Comparison of ENCODE assay signal across 9 mouse cellular contexts in genomic region chr6:140924319-140924981, GRCm38 (mm10).
A peak's percentile ranks its signal among the peaks of the same experiment; 100 is the strongest.
DNase-seq lines count a peak whose midpoint lies in the region; ATAC-seq and TF ChIP-seq lines count a peak whose summit lies in the region.
"Had no signal": no experiment of that assay in that cellular context is flagged by ENCODE, and none has a peak within 500 bp of the region (broad histone marks: within the 10 kb centered on the region; RNA-seq: fewer than 3 reads in every experiment).

No protein-coding gene starts in this region.

- H3K9me3 ChIP-seq in E14TG2a.4 (ENCODE audit: low read length), result no peaks in the 10 kb centered on the region

- peak; percentile 10 for DNase-seq in adipocyte (ENCODE audit: low spot score)
- peak; percentile 76 for DNase-seq in embryo, embryonic 10 days (ENCODE audit: low spot score)
- DNase-seq in heart, postnatal 25 days (ENCODE audit: low spot score), result peak; percentile 5
- DNase-seq in layer of hippocampus, adult 2 months (ENCODE audit: low spot score in 2 of 2), result peak; percentile 28 to 58
- peak; percentile 53 for DNase-seq in lung, postnatal 25 days (ENCODE audit: low spot score)
- DNase-seq in skeletal muscle tissue, adult 2 months (ENCODE audit: low read depth, low spot score), result peak; percentile 17

- intact Hi-C loops in heart, postnatal 25 days (cut with DNase I), result loop anchor here (5.0 to 10.0 kb wide), 4 partner anchors 323 to 653 kb away; partner anchors contain the start of gene Pde3a

- H3K27ac ChIP-seq in layer of hippocampus, adult 2 months, result no peak overlapping the region

- no peaks in the 10 kb centered on the region for H3K36me3 ChIP-seq in E14TG2a.4 (ENCODE audit: insufficient read depth, low read length)

- no peaks in the 10 kb centered on the region for H3K4me1 ChIP-seq in E14TG2a.4 (replicated peaks; ENCODE audit: low read depth, low read length)

- TF ChIP-seq CTCF in E14TG2a.4 (conservative IDR thresholded peaks at IDR 0.05; ENCODE audit: low read length), result peak; percentile 53
- TF ChIP-seq CTCF in layer of hippocampus, adult 2 months (conservative IDR thresholded peaks at IDR 0.05), result peak; percentile 87

- H3K4me3 ChIP-seq in E14TG2a.4 (replicated peaks; ENCODE audit: low read length), result no peak overlapping the region
- no peak overlapping the region for H3K4me3 ChIP-seq in layer of hippocampus, adult 2 months
- H3K4me3 ChIP-seq: myocyte had no signal

- no peaks in the 10 kb centered on the region for H3K27me3 ChIP-seq in E14TG2a.4 (ENCODE audit: insufficient read depth, low read length)

- ATAC-seq in erythroblast, adult 5-6 weeks (replicated peaks; ENCODE audit: low FRiP score, poor library complexity, severe bottlenecking), result no peak

Comparison
In these comparisons a context has a peak if more than half of its experiments do, and no peak if none do; other contexts are left out.
1. DNase-seq: peak in every context shown above with its lines; median percentile 76 in embryo, embryonic 10 days; 53 in lung, postnatal 25 days; 43 in layer of hippocampus, adult 2 months; 17 in skeletal muscle tissue, adult 2 months; 10 in adipocyte; 5 in heart, postnatal 25 days.